Mouse (Mus musculus) CH12F3 (cell line): Measurements from ENCODE around the gene Hinfp.

Experiments used
- in situ Hi-C: fragments of 300-500 bp; cut with MboI; formaldehyde crosslinking; loops from 2 replicates; pipeline ENCODE4 v1.14.3; 2020; ENCODE audit warnings: low sequenced_read_pairs

The Hinfp gene

GRCm38 (mm10) chr9:44259014-44259413 is 46.5 kb downstream of the Hinfp start:
- in situ Hi-C loops: no loop called here

- in situ Hi-C loops: no loop called here
Observed at GRCm38 (mm10) chr9:44256213-44256612, 49.3 kb downstream of the Hinfp start.

DNA sequence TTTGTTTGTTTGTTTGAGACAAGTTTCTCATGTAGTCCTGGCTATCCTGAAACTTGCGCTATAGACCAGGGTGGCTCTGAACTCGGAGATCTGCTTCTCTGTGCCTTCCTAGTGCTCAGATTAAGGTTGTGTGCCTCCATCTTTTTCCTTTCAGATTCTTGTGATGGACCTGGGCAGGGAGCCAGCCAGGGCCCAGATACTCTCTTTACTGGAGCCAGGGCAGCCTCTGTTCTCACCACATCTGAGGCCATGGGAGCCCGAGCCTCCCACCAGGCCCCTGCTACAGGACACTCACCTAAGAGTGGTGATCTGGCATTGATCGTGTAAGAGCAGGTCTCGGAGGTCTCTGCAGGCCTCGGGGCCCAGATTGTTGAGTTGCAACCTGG is 50.3 kb downstream of the Hinfp start:
- in situ Hi-C loops: no loop called here

DNA sequence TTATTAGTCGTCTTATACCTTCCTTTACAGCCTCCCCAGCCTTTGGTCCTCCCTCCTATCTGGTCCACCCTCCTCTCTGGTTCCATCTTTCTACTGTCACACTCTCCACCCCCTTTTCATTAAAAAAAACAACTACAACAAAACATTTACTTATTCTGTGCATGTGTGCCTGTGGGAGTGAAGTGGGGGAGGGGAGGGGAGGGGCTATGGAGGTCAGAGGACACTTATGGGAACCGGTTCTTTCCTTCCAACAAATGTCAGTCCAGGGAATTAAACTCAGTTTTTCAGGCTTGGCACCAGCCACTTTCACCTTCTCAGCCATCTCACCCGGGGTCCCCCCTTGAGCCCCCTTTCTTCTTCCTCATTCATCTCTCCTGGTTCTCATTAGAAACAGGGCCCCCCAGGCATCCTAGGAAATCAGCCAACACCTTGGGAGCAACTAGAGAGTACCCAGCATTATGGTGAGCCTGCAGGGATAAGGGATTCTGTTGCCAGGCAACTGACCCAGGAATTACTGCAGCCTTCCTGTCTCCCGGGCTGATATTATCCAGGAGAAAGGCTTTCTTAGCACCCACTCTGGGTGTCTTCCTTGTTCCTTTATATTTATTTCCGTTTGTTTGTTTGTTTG is 50.8 kb downstream of the Hinfp start:
- in situ Hi-C loops: no loop called here

- in situ Hi-C loops: no loop called here
Observed at GRCm38 (mm10) chr9:44253441-44253840, 52.0 kb downstream of the Hinfp start.

DNA sequence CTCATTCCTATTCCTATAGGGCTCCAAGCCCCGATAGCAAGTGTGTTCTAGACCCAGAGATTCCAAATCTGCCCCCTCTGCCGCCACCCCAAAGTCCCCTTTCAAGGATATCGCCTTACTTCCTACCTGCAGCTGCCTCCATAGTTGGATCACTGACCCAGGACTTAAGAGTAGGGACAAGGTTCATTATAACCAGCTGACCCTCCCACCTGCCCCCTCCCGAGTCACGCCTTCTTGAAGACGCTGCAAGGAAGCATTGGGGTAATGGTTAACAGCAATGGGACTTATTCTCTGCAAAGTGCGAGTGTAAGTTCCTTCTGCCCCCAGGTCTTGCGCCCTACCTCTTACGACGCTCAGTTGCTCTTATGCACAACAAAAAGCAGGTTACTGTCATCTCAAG is 54.2 kb downstream of the Hinfp start, which contains the start of gene Pdzd3:
Pdzd3 (minus strand) TSS at position 158 of the 400 bp plus-strand sequence.
- in situ Hi-C loops: no loop called here

DNA sequence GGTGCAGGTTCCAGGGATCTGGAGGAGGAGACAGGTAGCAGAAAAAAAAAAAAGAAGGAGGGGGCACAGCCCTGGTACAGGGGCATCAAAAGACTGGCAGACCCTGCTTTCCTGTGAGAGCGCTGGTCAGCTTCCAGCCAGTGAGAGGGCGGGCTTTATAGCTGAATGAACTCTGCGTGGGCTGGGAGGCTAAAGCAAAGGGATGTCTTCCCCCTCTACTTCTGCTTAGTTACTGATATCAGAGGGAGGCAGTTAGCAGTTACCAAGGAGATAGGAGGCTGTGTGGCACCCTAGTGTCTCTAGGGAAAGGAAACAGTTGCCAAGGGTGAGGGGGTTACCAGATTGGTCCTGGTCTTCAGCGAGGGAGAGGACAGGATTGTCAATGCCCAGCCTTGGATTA is 55.0 kb downstream of the Hinfp start:
- in situ Hi-C loops: no loop called here

DNA sequence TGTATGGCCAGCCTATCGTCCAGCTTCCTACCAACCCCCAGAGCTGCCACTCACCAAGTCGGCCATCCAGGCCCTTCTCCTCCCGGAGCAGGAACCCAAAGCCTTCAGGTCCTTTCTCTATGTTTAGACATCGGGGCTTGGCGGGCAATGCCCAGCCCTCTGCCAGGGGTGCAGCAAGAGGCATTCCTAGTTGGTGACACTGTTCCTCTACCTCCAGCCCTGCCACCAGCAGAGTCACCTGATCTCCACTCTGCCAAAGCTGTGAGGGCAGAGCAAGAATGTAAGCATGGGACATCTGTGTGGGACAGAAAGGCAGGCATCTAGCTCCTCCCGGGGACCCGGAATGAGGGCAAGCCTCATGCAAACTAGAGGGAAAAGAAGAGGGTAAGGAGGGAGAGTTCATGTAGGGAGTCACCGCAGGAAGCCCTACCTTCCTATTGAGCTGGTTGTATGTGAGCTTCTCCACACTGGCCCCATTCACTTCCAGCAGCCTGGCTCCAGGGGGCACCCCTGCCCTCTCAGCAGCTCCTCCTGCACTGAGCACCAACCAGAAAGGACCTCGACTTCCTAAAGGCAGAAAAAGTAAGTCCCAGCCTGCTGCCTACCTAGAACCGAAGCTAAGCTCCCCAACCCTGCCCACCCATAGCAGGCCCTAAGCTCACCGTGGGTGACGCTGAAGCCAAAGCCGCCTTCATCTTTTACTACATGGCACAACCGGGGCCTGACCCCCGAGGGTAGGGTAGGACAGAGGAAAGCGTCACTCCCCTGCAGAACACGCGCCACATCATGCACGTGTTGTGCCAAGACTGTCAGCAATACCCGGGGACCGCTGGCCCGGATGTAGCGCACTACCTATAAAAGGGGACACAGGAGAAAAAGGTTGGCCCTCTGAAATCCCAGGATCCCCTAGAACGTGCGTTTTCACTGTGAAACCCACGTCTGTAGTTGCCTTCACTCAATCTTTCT is 56.0 kb downstream of the Hinfp start:
- in situ Hi-C loops: no loop called here

DNA sequence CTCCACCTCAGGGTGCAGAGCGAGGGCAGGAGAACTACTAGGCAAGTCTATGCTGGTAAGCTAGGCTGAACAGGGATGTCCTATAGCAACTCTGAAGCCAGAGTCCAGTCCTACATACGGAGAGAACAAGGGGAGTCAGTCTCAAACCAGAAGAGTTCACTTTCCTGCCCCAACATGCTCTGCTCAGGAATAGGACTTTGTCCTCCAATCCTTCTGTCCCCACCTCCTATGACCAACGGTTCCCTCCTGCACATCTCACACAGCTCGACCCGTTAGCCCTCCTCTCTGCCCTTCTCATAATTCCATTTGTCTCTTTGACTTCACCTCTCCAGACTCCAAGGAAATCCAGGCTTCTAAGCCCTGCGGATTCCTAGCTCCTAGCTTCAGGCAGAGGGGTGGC is 57.6 kb downstream of the Hinfp start:
- in situ Hi-C loops: no loop called here

DNA sequence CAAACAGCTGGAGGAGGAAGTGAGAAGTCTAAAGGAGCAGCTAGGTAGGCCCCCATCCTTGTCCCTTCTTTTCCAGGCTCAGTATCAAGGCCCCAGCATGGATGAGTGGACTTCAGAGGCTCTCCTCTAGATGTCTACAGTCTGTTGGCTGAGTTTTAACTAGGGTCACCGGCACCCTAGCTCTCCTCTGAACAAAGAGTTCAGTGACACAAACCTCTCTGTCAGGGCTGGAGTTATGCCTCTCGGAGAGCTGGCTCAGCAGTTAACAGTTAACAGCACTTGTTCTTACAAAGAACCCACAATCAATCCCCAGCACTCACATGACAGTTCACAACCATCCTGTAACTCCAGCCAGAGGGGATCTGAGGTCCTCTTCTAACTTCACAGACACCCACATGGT is 61.9 kb downstream of the Hinfp start:
- in situ Hi-C loops: no loop called here
